Mouse (Mus musculus) neural tube, embryonic 14.5 days (tissue): ENCODE measurements around the gene Mllt10. TPM values are rescaled to one million over a fixed set of nuclear protein-coding genes. Genes with fewer than 3 reads are reported as not detected.

Experiments
- ATAC-seq: fragments of 200-750 bp; cut with Nextera tagmentation; 2 replicates; pipeline ENCODE4 v1.8.0; 2017; ENCODE audit warnings: low read depth, mild to moderate bottlenecking, moderate TSS enrichment, moderate library complexity
- H3K27ac ChIP-seq: fragments of 300-500 bp; sonication (generic); 2 replicates; pipeline ENCODE4 v1.5.1; 2014; ENCODE audit warnings: low read depth, mild to moderate bottlenecking, control low read depth, low read length, moderate library complexity, mixed read lengths
- H3K27me3 ChIP-seq: fragments of 300-500 bp; sonication (generic); 2 replicates; pipeline ENCODE4 v1.6.1; 2014; ENCODE audit warnings: low read length; ENCODE audit not compliant: control insufficient read depth, insufficient read depth
- H3K36me3 ChIP-seq: fragments of 300-500 bp; sonication (generic); 2 replicates; pipeline ENCODE4 v1.6.1; 2014; ENCODE audit warnings: low read length, mixed read lengths; ENCODE audit not compliant: control insufficient read depth, insufficient read depth
- H3K4me1 ChIP-seq: fragments of 300-500 bp; sonication (generic); 2 replicates; pipeline ENCODE4 v1.6.1; 2014; ENCODE audit warnings: low read length; ENCODE audit not compliant: control insufficient read depth, insufficient read depth
- H3K4me2 ChIP-seq: fragments of 300-500 bp; sonication (generic); 2 replicates; pipeline ENCODE4 v1.6.1; 2014; ENCODE audit warnings: mild to moderate bottlenecking, low read depth, low read length, control low read depth
- H3K4me3 ChIP-seq: fragments of 300-500 bp; sonication (generic); 2 replicates; pipeline ENCODE4 v1.5.1; 2014; ENCODE audit warnings: low read depth, low read length, control low read depth, mixed read lengths
- H3K9ac ChIP-seq: fragments of 300-500 bp; sonication (generic); replicated peaks from 2 replicates; pipeline ENCODE4 v1.6.1; 2014; ENCODE audit warnings: low read depth, mild to moderate bottlenecking, control low read depth, low read length, mixed read lengths
- H3K9me3 ChIP-seq: fragments of 300-500 bp; sonication (generic); 2 replicates; pipeline ENCODE4 v1.6.1; 2016; ENCODE audit warnings: low read length; ENCODE audit not compliant: control insufficient read depth
- WGBS: fragments of 180-500 bp; shearing (Covaris S2); extraction: QIAGEN DNeasy Blood & Tissue Kit; methylation state at CpG from one replicate; pipeline ENCODE4 v1.1.7; 2014; 5-methylcytosine and 5-hydroxymethylcytosine counted together
- polyA plus RNA-seq: library from polyadenylated mRNA; unstranded; fragments of >200 nt; fragmentation: Nextera tagmentation; extraction: Ambion mirVana; gene quantifications from 2 replicates; pipeline ENCODE4 v1.2.1, GENCODE M21; 2014

Mllt10 gene
- polyA plus RNA-seq, 1 experiment from 2014 or later, result 34.6 TPM

GRCm38 (mm10) chr2:18208578-18208977, 153.5 kb downstream of the Mllt10 start:
- Histone ChIP-seq H3K4me2 (no peak overlapping the region), H3K36me3 (peaks cover 32% of the 10 kb centered on the region), H3K27ac (no peak overlapping the region), H3K4me1 (peaks cover 4% of the 10 kb centered on the region; the same call in 1 of the 2 replicates), H3K9ac (no peak overlapping the region), H3K27me3 (no peaks in the 10 kb centered on the region), H3K9me3 (no peaks in the 10 kb centered on the region), H3K4me3 (no peak overlapping the region)
- 78% methylated on average over 6 of the region's 6 CpGs for WGBS
- no peak for ATAC-seq

- Histone ChIP-seq H3K4me3 (no peak overlapping the region), H3K27ac (no peak overlapping the region), H3K9me3 (no peaks in the 10 kb centered on the region), H3K4me2 (no peak overlapping the region), H3K4me1 (peaks cover 4% of the 10 kb centered on the region; the same call in 1 of the 2 replicates), H3K36me3 (peaks cover 32% of the 10 kb centered on the region), H3K27me3 (no peaks in the 10 kb centered on the region), H3K9ac (no peak overlapping the region)
- ATAC-seq, result no peak
- WGBS, result 95% methylated on average over 7 of the region's 7 CpGs
Observed at GRCm38 (mm10) chr2:18209211-18209823, 154.3 kb downstream of the Mllt10 start.

- no peak overlapping the region for H3K4me3 ChIP-seq
- H3K27me3 ChIP-seq, result no peaks in the 10 kb centered on the region
- no peak overlapping the region for H3K9ac ChIP-seq
- H3K4me2 ChIP-seq, result no peak overlapping the region
- 86% methylated on average over 4 of the region's 4 CpGs for WGBS
- H3K27ac ChIP-seq, result no peak overlapping the region
- no peak for ATAC-seq
- H3K36me3 ChIP-seq, result peaks cover 37% of the 10 kb centered on the region
- H3K9me3 ChIP-seq, result no peaks in the 10 kb centered on the region
- peaks cover 4% of the 10 kb centered on the region; the same call in 1 of the 2 replicates for H3K4me1 ChIP-seq
Observed at GRCm38 (mm10) chr2:18209948-18210347, 154.9 kb downstream of the Mllt10 start.

- no peak for ATAC-seq
- Histone ChIP-seq H3K27me3 (no peaks in the 10 kb centered on the region), H3K4me1 (no peaks in the 10 kb centered on the region), H3K4me2 (no peak overlapping the region), H3K4me3 (no peak overlapping the region), H3K36me3 (peaks cover 44% of the 10 kb centered on the region), H3K9ac (no peak overlapping the region), H3K27ac (no peak overlapping the region), H3K9me3 (no peaks in the 10 kb centered on the region)
- WGBS, result 74% methylated on average over 2 of the region's 2 CpGs
Observed at GRCm38 (mm10) chr2:18214031-18214430, 159.0 kb downstream of the Mllt10 start.

- WGBS, result 66% methylated on average over 3 of the region's 3 CpGs
Observed at GRCm38 (mm10) chr2:18217867-18218266, 162.8 kb downstream of the Mllt10 start.

GRCm38 (mm10) chr2:18218500-18218899, 163.5 kb downstream of the Mllt10 start:
- Histone ChIP-seq H3K9me3 (no peaks in the 10 kb centered on the region), H3K9ac (no peak overlapping the region), H3K27ac (no peak overlapping the region), H3K4me2 (no peak overlapping the region), H3K36me3 (peaks cover 32% of the 10 kb centered on the region; the same call in 1 of the 2 replicates), H3K27me3 (no peaks in the 10 kb centered on the region), H3K4me1 (no peaks in the 10 kb centered on the region), H3K4me3 (no peak overlapping the region)
- WGBS, result 72% methylated on average over 5 of the region's 5 CpGs
- no peak for ATAC-seq

More at GRCm38 (mm10) chr2:18217867-18218266, 162.8 kb downstream of the Mllt10 start:
- H3K9ac ChIP-seq, result no peak overlapping the region
- H3K9me3 ChIP-seq, result no peaks in the 10 kb centered on the region
- no peak overlapping the region for H3K4me3 ChIP-seq
- no peak overlapping the region for H3K4me2 ChIP-seq
- H3K36me3 ChIP-seq, result peaks cover 34% of the 10 kb centered on the region
- H3K4me1 ChIP-seq, result no peaks in the 10 kb centered on the region
- no peak overlapping the region for H3K27ac ChIP-seq
- ATAC-seq, result no peak; the same call in 1 of the 2 replicates
- no peaks in the 10 kb centered on the region for H3K27me3 ChIP-seq

GRCm38 (mm10) chr2:18219136-18219535, 164.1 kb downstream of the Mllt10 start:
- H3K27me3 ChIP-seq, result no peaks in the 10 kb centered on the region
- no peak overlapping the region for H3K4me2 ChIP-seq
- no peak for ATAC-seq
- WGBS, result 80% methylated on average over 8 of the region's 8 CpGs
- H3K4me1 ChIP-seq, result no peaks in the 10 kb centered on the region
- H3K9ac ChIP-seq, result no peak overlapping the region
- H3K4me3 ChIP-seq, result no peak overlapping the region
- no peak overlapping the region for H3K27ac ChIP-seq
- H3K9me3 ChIP-seq, result no peaks in the 10 kb centered on the region
- H3K36me3 ChIP-seq, result peaks cover 32% of the 10 kb centered on the region; the same call in 1 of the 2 replicates

GRCm38 (mm10) chr2:18219569-18219968, 164.5 kb downstream of the Mllt10 start:
- Histone ChIP-seq H3K4me3 (no peak overlapping the region), H3K27me3 (no peaks in the 10 kb centered on the region)
- 84% methylated on average over 13 of the region's 13 CpGs for WGBS

GRCm38 (mm10) chr2:18228486-18229062, 173.5 kb downstream of the Mllt10 start:
- no peaks in the 10 kb centered on the region for H3K36me3 ChIP-seq
- no peak overlapping the region for H3K4me2 ChIP-seq
- no peak overlapping the region for H3K27ac ChIP-seq
- WGBS, result 78% methylated on average over 8 of the region's 8 CpGs
- ATAC-seq, result no peak
- H3K27me3 ChIP-seq, result no peaks in the 10 kb centered on the region
- no peaks in the 10 kb centered on the region for H3K9me3 ChIP-seq
- no peak overlapping the region for H3K4me3 ChIP-seq
- 0 out of 2 replicates have a peak, but pooled peaks cover 4% of the 10 kb centered on the region for H3K4me1 ChIP-seq
- H3K9ac ChIP-seq, result no peak overlapping the region

More at GRCm38 (mm10) chr2:18219569-18219968, 164.5 kb downstream of the Mllt10 start:
- Histone ChIP-seq H3K4me2 (no peak overlapping the region), H3K27ac (no peak overlapping the region), H3K4me1 (no peaks in the 10 kb centered on the region), H3K36me3 (peaks cover 29% of the 10 kb centered on the region; the same call in 1 of the 2 replicates), H3K9me3 (no peaks in the 10 kb centered on the region), H3K9ac (no peak overlapping the region)
- ATAC-seq, result no peak
